ENCODE assay signal across 7 mouse cellular contexts in genomic region chr6:39515739-39516131, GRCm38 (mm10). TPM values are rescaled to one million over a fixed set of nuclear protein-coding genes. Genes with fewer than 3 reads are reported as not detected.
A peak's percentile ranks its signal among the peaks of the same experiment; 100 is the strongest.
DNase-seq lines count a peak whose midpoint lies in the region; ATAC-seq and TF ChIP-seq lines count a peak whose summit lies in the region.

No protein-coding gene starts in this region.

- TF ChIP-seq CTCF in C2C12 (IDR thresholded peaks at IDR 0.05; ENCODE audit: control insufficient read depth, insufficient read depth, insufficient read length) = no peak
- no peak for TF ChIP-seq CTCF in hindbrain, postnatal 0 days (IDR thresholded peaks at IDR 0.05; ENCODE audit: low read depth)

- H3K4me2 ChIP-seq in forebrain, embryonic 15.5 days (replicated peaks) = no peak overlapping the region; the same call in none of the 2 replicates
- H3K4me2 ChIP-seq in hindbrain, postnatal 0 days (ENCODE audit: low read depth, low read length) = peak overlapping the region; percentile 27
- H3K4me2 ChIP-seq in neural tube, embryonic 15.5 days = no peak overlapping the region

- peak; percentile 51; the same call in 1 of the 2 replicates for ATAC-seq in forebrain, embryonic 15.5 days (replicated peaks)
- peak; percentile 73 for ATAC-seq in hindbrain, postnatal 0 days
- peak; percentile 53; the same call in 1 of the 2 replicates for ATAC-seq in neural tube, embryonic 15.5 days (ENCODE audit: low FRiP score)

- H3ac ChIP-seq in C2C12 (ENCODE audit: control insufficient read depth, insufficient read length, low read depth) = no peak overlapping the region

- no peaks in the 10 kb centered on the region for H3K79me2 ChIP-seq in C2C12 (ENCODE audit: control insufficient read depth, insufficient read depth)

- peaks cover 11% of the 10 kb centered on the region for H3K4me1 ChIP-seq in forebrain, embryonic 15.5 days
- no peaks in the 10 kb centered on the region for H3K4me1 ChIP-seq in hindbrain, postnatal 0 days (ENCODE audit: insufficient read depth, low read length)
- peaks cover 20% of the 10 kb centered on the region for H3K4me1 ChIP-seq in neural tube, embryonic 15.5 days

- H3K27ac ChIP-seq in forebrain, embryonic 15.5 days (replicated peaks) = peak overlapping the region; percentile 83
- peak overlapping the region; percentile 77 for H3K27ac ChIP-seq in hindbrain, postnatal 0 days
- H3K27ac ChIP-seq in neural tube, embryonic 15.5 days (replicated peaks) = peak overlapping the region; percentile 77

- H3K27me3 ChIP-seq in C2C12 (ENCODE audit: control insufficient read depth, insufficient read depth, insufficient read length) = no peaks in the 10 kb centered on the region
- no peaks in the 10 kb centered on the region for H3K27me3 ChIP-seq in forebrain, embryonic 15.5 days
- H3K27me3 ChIP-seq in hindbrain, postnatal 0 days (ENCODE audit: insufficient read depth, low read length) = no peaks in the 10 kb centered on the region
- H3K27me3 ChIP-seq in neural tube, embryonic 15.5 days (replicated peaks) = no peaks in the 10 kb centered on the region

- no peaks in the 10 kb centered on the region for H3K79me3 ChIP-seq in C2C12 (ENCODE audit: low read depth)

- WGBS in forebrain, embryonic 15.5 days = 16% methylated on average over 6 of the region's 6 CpGs
- WGBS in hindbrain, postnatal 0 days = 20% methylated on average over 6 of the region's 6 CpGs
- 28% methylated on average over 6 of the region's 6 CpGs for WGBS in neural tube, embryonic 15.5 days

- no peak overlapping the region for H3K9ac ChIP-seq in forebrain, embryonic 15.5 days (replicated peaks)
- H3K9ac ChIP-seq in hindbrain, postnatal 0 days (replicated peaks; ENCODE audit: low read length) = no peak overlapping the region
- 0 out of 2 replicates have a peak overlapping the region, but pooled peaks have one; percentile 6 for H3K9ac ChIP-seq in neural tube, embryonic 15.5 days (replicated peaks)

- H3K9me3 ChIP-seq in forebrain, embryonic 15.5 days = no peaks in the 10 kb centered on the region; the same call in 1 of the 2 replicates
- peaks cover 9% of the 10 kb centered on the region; the same call in 1 of the 2 replicates for H3K9me3 ChIP-seq in hindbrain, postnatal 0 days (ENCODE audit: low read length)
- H3K9me3 ChIP-seq in neural tube, embryonic 15.5 days (replicated peaks) = 0 out of 2 replicates have a peak, but pooled peaks cover 3% of the 10 kb centered on the region

- peak; percentile 92 for DNase-seq in Muller cell, postnatal 12 days (ENCODE audit: inconsistent ontology term)
- peak; percentile 52 for DNase-seq in hindbrain, postnatal 0 days (ENCODE audit: low spot score)
- DNase-seq in spleen, postnatal 14 days (ENCODE audit: low spot score in 2 of 2) = no peak
- DNase-seq in thymus, postnatal 36 days = no peak

- peaks cover 3% of the 10 kb centered on the region for H3K36me3 ChIP-seq in C2C12 (ENCODE audit: control insufficient read depth, insufficient read depth)
- H3K36me3 ChIP-seq in forebrain, embryonic 15.5 days = peaks cover 20% of the 10 kb centered on the region
- peaks cover 14% of the 10 kb centered on the region for H3K36me3 ChIP-seq in hindbrain, postnatal 0 days (ENCODE audit: insufficient read depth, low read length)
- H3K36me3 ChIP-seq in neural tube, embryonic 15.5 days = peaks cover 23% of the 10 kb centered on the region

- H3K4me3 ChIP-seq in C2C12 (ENCODE audit: insufficient read depth, poor library complexity, severe bottlenecking) = no peak overlapping the region
- H3K4me3 ChIP-seq in forebrain, embryonic 15.5 days = no peak overlapping the region
- H3K4me3 ChIP-seq in hindbrain, postnatal 0 days (ENCODE audit: low read length) = no peak overlapping the region
- no peak overlapping the region for H3K4me3 ChIP-seq in neural tube, embryonic 15.5 days (replicated peaks)

TF ChIP-seq in C2C12, 6 proteins besides CTCF, POLR2A, EP300 and RAD21:
- TF ChIP-seq MYOG (IDR thresholded peaks at IDR 0.05; ENCODE audit: control insufficient read depth, extremely low read depth, insufficient read length) (no peak), USF1 (IDR thresholded peaks at IDR 0.05; ENCODE audit: low read depth) (peak; percentile 86), MYOD1 (IDR thresholded peaks at IDR 0.05; ENCODE audit: control insufficient read depth, insufficient read length, low read depth) (peak; percentile 44), FOSL1 (IDR thresholded peaks at IDR 0.05; ENCODE audit: insufficient read depth, low read length, poor library complexity, severe bottlenecking) (peak; percentile 30), MAX (IDR thresholded peaks at IDR 0.05) (peak; percentile 76), CEBPB (IDR thresholded peaks at IDR 0.05; ENCODE audit: low read depth) (no peak)

RNA-seq across cellular contexts. Expression of gene Dennd2a, which starts 41.9 kb away (rescaled TPM):
- polyA plus RNA-seq in C2C12 (2012; fragmentation: generic; extraction: Trizol) = 11.5 TPM
- polyA plus RNA-seq in forebrain, embryonic 15.5 days (2015; fragmentation: Nextera tagmentation; extraction: Ambion mirVana) = 14.2 and 14.6 TPM in 2 replicates
- total RNA-seq in hindbrain, postnatal 0 days (2014; rRNA removed) = 19.2 and 30.4 TPM in 2 replicates
- 13.2 and 14.6 TPM in 2 replicates for polyA plus RNA-seq in hindbrain, postnatal 0 days (2015; fragmentation: Nextera tagmentation; extraction: Ambion mirVana)
- polyA plus RNA-seq in neural tube, embryonic 15.5 days (2015; fragmentation: Nextera tagmentation; extraction: Ambion mirVana) = 14.8 and 15.0 TPM in 2 replicates

RNA-seq across cellular contexts. Expression of gene Adck2, which starts 57.9 kb away (rescaled TPM):
- 5.8 TPM for polyA plus RNA-seq in C2C12 (2012; fragmentation: generic; extraction: Trizol)
- 49.4 and 55.6 TPM in 2 replicates for polyA plus RNA-seq in forebrain, embryonic 15.5 days (2015; fragmentation: Nextera tagmentation; extraction: Ambion mirVana)
- total RNA-seq in hindbrain, postnatal 0 days (2014; rRNA removed) = 14.8 and 18.8 TPM in 2 replicates
- 35.6 and 36.9 TPM in 2 replicates for polyA plus RNA-seq in hindbrain, postnatal 0 days (2015; fragmentation: Nextera tagmentation; extraction: Ambion mirVana)
- 44.8 and 45.3 TPM in 2 replicates for polyA plus RNA-seq in neural tube, embryonic 15.5 days (2015; fragmentation: Nextera tagmentation; extraction: Ambion mirVana)

Comparison
In these comparisons a context has a peak if more than half of its experiments do, and no peak if none do; other contexts are left out.
1. DNase-seq: peak in Muller cell, postnatal 12 days (single experiment) and hindbrain, postnatal 0 days (single experiment); none in spleen, postnatal 14 days (0 of 2) and thymus, postnatal 36 days (0 of 2).
2. Peak in every context shown above with its lines, with median percentiles within 50 percentile points of each other: ATAC-seq and H3K27ac ChIP-seq.